Mouse (Mus musculus): ENCODE data around the gene D430041D05Rik.

DNA sequence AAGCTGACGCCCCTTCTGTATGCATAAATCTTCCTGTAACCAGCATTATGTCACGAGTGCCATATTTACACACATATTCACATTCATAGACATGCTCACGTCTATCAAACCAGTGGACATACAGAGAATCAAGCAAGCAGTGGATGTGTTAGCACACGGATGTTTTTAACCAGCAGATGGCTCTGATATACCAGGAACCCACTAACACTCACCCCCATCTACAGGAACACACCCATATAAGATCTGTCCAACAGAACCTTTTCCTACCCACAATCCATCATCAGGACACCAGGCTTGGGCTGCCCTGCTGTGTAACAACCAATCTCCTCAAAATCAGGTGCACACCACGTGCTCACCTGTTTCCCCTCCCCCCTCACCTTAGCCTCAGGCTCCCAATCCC is 76.9 kb downstream of the D430041D05Rik start:
- TF ChIP-seq GATA1 (IDR thresholded peaks at IDR 0.05; ENCODE audit: low read length) (no peak), TAL1 (IDR thresholded peaks at IDR 0.05; ENCODE audit: low read length) (no peak)

Measured in erythroblast, embryonic 14.5 days (primary cell).